Mouse (Mus musculus) bone marrow macrophage, adult 2 months (primary cell): ENCODE measurements around the gene Opn4. TPM values are rescaled to one million over a fixed set of nuclear protein-coding genes. Genes with fewer than 3 reads are reported as not detected.

ENCODE experiments used
- H3K27ac ChIP-seq: 2 replicates; pipeline ENCODE4 v1.5.1; 2012; ENCODE audit warnings: low read depth, low read length; ENCODE audit not compliant: insufficient read depth
- H3K4me1 ChIP-seq: 2 replicates; pipeline ENCODE4 v1.6.1; 2012; ENCODE audit warnings: low read length; ENCODE audit not compliant: control insufficient read depth, insufficient read depth
- H3K4me3 ChIP-seq: 2 replicates; pipeline ENCODE4 v1.5.1; 2012; ENCODE audit warnings: mild to moderate bottlenecking, low read length, moderate library complexity; ENCODE audit not compliant: insufficient read depth
- CTCF ChIP-seq: IDR thresholded peaks from 2 replicates; pipeline ENCODE4 v1.5.1; 2012; ENCODE audit warnings: low read depth, mild to moderate bottlenecking, low read length, moderate library complexity
- POLR2A ChIP-seq: IDR thresholded peaks from 2 replicates; pipeline ENCODE4 v1.6.1; 2012; ENCODE audit warnings: mild to moderate bottlenecking, low read depth, low read length, borderline replicate concordance
- polyA plus RNA-seq: library from polyadenylated mRNA; stranded (reverse); fragments of >200 nt; gene quantifications from 2 replicates; pipeline ENCODE4 v1.2.4, GENCODE M21; 2012; ENCODE audit not compliant: missing spikeins, insufficient read depth, insufficient read length

Gene Opn4
- polyA plus RNA-seq, 1 experiment: not detected

- Histone ChIP-seq H3K4me1 (no peaks in the 10 kb centered on the region), H3K27ac (no peak overlapping the region), H3K4me3 (no peak overlapping the region)
- TF ChIP-seq POLR2A: no peak
- TF ChIP-seq CTCF: no peak
Measured at GRCm38 (mm10) chr14:34591741-34592535, 8.0 kb downstream of the Opn4 start.

GRCm38 (mm10) chr14:34590743-34591675, 8.9 kb downstream of the Opn4 start:
- Histone ChIP-seq H3K4me3 (no peak overlapping the region), H3K4me1 (no peaks in the 10 kb centered on the region), H3K27ac (no peak overlapping the region)
- TF ChIP-seq CTCF (no peak), POLR2A (no peak)

- no peak overlapping the region for H3K27ac ChIP-seq
- no peaks in the 10 kb centered on the region for H3K4me1 ChIP-seq
- TF ChIP-seq CTCF (no peak), POLR2A (no peak)
- no peak overlapping the region for H3K4me3 ChIP-seq
Measured at GRCm38 (mm10) chr14:34590017-34590570, 9.8 kb downstream of the Opn4 start.

GRCm38 (mm10) chr14:34589185-34589713, 10.7 kb downstream of the Opn4 start:
- no peaks in the 10 kb centered on the region for H3K4me1 ChIP-seq
- no peak overlapping the region for H3K4me3 ChIP-seq
- TF ChIP-seq CTCF (no peak), POLR2A (no peak)
- no peak overlapping the region for H3K27ac ChIP-seq

- no peak within 1 kb of the TSS for H3K4me3 ChIP-seq
- no peaks in the 10 kb centered on the region for H3K4me1 ChIP-seq
- no peak within 1 kb of the TSS for H3K27ac ChIP-seq
- no peak for TF ChIP-seq CTCF
Measured at GRCm38 (mm10) chr14:34588498-34588897, 11.4 kb downstream of the Opn4 start, which contains the start of gene Ldb3. Ldb3 (minus strand) TSS chr14:34588682.

GRCm38 (mm10) chr14:34588005-34588404, 11.9 kb downstream of the Opn4 start:
- TF ChIP-seq POLR2A: no peak
- no peak for TF ChIP-seq CTCF
- Histone ChIP-seq H3K4me1 (no peaks in the 10 kb centered on the region), H3K4me3 (no peak overlapping the region), H3K27ac (no peak overlapping the region)

GRCm38 (mm10) chr14:34586871-34587270, 13.1 kb downstream of the Opn4 start:
- Histone ChIP-seq H3K4me3 (no peak overlapping the region), H3K4me1 (no peaks in the 10 kb centered on the region), H3K27ac (no peak overlapping the region)
- no peak for TF ChIP-seq CTCF

GRCm38 (mm10) chr14:34585358-34586105, 14.4 kb downstream of the Opn4 start:
- no peak for TF ChIP-seq POLR2A
- no peak for TF ChIP-seq CTCF
- Histone ChIP-seq H3K27ac (no peak overlapping the region), H3K4me3 (no peak overlapping the region), H3K4me1 (no peaks in the 10 kb centered on the region)

GRCm38 (mm10) chr14:34582740-34583427, 17.1 kb downstream of the Opn4 start:
- TF ChIP-seq POLR2A: no peak
- TF ChIP-seq CTCF: no peak

More at GRCm38 (mm10) chr14:34582740-34583427, 17.1 kb downstream of the Opn4 start:
- Histone ChIP-seq H3K4me1 (no peaks in the 10 kb centered on the region), H3K4me3 (no peak overlapping the region), H3K27ac (no peak overlapping the region)
